Mouse (Mus musculus): ENCODE measurements at regions not wholly inside any gene's neighbourhood (a gene's known extent, or its start where the extent isn't known, plus 50 kb on each side); places are given as distances from the start of the nearest gene placed in this dataset.

- TF ChIP-seq CTCF (IDR thresholded peaks at IDR 0.05; ENCODE audit: low read depth, low read length) (no peak), POLR2A (IDR thresholded peaks at IDR 0.05; ENCODE audit: extremely low read depth, insufficient read depth, low read length) (no peak)
Measured at GRCm38 (mm10) chr19:18336637-18337036, 295.0 kb downstream of the Ostf1 start.
